Mouse (Mus musculus) gastrocnemius, postnatal 10 days (tissue): ENCODE data around the gene Ppox. TPM values are rescaled to one million over a fixed set of nuclear protein-coding genes. Genes with fewer than 3 reads are reported as not detected.

Source experiments
- DNase-seq: peaks from one replicate; pipeline ENCODE4 v3.0.0; 2021; ENCODE audit warnings: mixed read lengths
- total RNA-seq, 2 experiments: library from RNA; stranded (reverse); gene quantifications; 2 replicates each; pipeline ENCODE4 v1.2.3; 2021

Ppox gene
- total RNA-seq, 2 experiments from 2014 or later: 11.6 to 15.1 TPM

DNA sequence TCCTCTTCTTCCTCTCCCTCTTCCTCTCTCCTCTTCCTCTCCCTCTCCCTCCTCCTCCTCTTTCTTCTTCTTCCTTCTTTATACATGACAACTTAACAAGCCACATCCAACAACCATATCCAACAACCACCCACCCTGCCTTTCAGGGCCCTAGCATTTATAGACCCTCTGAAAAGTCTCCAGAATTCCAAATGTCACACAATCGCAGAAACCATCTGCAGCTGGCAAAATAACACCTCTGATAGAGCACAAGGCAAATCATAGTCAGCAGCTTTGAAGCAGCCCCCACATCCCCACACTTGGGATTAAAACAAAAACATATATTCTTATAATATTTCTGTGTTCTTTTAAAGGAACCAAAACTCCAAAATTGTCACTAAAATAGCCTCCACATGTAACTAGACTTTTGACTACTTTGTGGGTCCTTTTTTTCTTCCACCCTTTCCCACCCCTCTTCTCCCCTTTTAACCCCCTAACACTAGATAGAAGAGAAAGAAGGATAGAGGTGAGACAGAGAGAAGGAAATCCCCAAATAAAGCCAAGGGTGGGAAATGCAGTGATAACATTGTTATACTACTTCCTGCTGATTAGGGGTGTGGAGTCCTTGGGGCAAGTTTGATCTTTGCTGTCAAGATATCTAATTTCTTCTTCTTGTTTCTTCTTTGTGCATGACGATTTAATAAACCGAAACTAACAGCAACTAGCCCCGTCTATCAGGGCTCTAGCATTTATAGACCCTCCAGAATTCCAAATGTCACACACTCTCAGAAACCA lies 14.8 kb downstream of the Ppox start:
- no peak for DNase-seq

DNA sequence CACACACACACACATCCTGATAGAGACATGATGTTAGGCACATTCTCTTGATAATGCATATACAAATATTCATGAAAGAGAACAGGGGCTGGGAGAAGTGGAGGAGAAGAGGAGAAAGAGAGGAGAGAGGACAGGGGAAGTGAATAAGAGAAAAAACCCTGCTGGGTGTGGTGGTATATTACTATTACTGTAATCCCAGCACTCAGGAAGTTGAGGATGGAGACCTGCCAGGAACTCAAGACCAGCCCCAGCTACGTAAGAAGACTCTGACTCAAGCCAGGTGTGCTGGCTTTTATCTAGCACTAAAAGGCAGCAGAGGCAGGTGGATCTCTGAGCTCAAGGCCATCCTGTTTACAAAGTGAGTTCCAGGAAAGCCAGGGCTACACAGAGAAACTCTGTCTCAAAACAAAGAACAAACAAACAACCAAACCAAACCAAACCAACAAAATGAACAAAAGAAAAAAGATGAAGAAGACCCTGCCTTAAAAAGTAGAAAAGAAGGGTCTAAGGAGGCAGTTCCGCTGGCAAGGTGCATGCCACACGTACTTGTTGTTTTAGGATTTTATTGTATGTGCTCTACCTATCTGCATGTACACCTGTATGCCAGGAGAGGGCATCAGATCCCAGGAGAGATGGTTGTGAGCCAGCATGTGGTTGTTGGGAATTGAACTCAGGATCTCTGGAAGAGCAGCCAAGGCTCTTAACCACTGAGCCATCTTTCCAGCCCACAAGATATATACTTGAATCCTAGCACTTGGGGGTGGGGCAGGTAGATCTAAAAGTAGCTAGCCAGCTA lies 17.1 kb downstream of the Ppox start:
- no peak for DNase-seq

DNA sequence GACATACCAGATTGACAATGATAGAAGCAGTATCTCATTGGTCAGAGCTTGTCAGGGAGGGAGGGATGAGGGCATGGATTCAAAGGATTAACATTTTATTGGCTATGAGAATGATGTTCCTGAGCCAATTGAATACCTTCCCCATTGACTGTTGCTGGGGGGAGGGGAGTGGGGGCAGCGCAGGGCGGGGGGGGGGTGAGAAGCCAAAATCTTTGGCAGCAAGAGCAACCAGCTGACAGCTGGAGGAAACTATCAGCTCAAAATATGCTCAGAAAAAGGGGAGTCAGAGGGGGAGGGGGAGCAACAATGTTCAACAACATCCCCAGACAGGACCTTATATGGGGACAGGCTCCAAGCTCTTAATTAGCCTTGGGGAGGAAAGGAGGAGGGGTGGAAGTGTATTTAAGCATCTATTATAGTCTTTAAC lies 17.8 kb downstream of the Ppox start:
- no peak for DNase-seq

DNA sequence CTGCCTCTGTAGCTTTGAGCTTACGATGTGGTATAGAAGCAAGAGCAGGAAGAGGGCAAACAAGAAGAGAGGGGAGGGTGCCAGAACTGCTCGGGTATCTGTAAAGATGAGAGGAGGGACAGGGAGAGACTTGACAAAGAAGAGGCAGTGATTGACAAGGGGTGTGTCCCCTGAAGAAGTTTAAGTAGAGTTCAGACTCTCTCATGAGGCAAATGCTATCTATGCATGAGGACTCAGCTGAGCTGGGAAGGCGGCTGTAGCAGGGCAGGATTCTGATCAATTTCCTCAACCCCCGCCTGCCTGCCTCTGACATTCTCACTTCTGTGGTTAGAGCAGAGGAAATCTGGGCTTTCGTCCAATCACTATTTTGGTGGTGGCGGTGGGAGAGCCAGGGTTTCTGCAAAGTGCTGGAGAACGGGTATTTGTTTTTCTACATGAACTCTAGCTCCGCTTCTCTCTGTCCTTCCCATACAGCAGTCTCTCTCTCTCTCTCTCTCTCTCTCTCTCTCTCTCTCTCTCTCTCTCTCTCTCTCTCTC lies 18.3 kb downstream of the Ppox start:
- peak; percentile 58 for DNase-seq

DNA sequence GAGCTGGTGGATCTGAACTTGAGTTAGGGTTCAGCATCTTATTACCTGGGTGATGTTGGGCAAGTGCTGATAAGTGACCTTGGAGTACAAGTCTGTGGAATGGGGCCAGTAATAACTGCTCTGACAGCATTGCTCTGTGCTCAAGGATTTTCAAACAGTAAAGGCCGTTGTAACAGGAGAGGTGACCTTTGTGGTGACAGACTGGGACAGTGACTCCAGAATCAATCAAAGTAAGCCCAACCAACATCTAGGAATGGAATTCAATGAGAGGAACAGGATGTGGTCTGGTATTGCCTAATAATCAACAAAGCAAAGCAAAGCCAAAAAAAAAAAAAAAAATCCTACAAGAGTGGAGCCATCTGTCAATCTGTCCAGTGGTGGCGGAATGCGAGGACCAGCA lies 20.7 kb downstream of the Ppox start:
- no peak for DNase-seq

DNA sequence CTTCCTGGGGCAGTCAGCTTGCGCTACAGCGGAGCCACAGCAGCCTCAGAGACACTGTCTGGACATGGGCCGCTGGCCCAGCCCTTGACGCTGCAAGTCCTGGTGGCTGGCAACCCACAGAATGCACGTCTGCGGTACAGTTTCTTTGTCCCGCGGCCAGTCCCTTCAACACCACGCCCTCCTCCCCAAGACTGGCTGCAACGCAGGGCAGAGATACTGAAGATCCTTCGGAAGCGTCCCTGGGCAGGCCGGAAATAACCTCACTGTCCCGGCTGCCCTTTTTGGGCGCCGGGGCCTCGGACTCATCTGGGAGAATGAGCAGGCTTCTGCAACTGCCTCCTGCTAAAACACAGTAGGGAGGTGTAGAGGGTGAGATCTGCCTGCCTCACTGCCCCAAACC lies 22.1 kb downstream of the Ppox start:
- DNase-seq: no peak

DNA sequence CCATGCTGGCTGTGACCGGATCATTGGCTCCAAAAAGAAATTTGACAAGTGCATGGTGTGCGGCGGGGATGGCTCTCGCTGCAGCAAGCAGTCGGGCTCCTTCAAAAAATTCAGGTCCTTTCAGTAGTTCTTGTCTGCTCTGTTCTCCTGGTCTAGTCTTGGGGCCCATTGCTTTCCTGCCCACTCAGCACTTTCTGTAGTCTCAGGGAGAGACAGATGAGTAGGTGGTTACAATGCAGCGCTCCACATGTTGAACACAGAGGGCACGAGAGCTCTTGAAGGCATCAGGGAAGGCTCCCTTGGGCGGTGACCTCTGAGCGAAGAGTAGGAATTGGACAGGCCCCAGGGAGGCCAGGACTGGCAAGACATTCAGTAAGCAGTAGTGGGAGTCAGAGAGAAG lies 23.2 kb downstream of the Ppox start:
- DNase-seq: no peak

DNA sequence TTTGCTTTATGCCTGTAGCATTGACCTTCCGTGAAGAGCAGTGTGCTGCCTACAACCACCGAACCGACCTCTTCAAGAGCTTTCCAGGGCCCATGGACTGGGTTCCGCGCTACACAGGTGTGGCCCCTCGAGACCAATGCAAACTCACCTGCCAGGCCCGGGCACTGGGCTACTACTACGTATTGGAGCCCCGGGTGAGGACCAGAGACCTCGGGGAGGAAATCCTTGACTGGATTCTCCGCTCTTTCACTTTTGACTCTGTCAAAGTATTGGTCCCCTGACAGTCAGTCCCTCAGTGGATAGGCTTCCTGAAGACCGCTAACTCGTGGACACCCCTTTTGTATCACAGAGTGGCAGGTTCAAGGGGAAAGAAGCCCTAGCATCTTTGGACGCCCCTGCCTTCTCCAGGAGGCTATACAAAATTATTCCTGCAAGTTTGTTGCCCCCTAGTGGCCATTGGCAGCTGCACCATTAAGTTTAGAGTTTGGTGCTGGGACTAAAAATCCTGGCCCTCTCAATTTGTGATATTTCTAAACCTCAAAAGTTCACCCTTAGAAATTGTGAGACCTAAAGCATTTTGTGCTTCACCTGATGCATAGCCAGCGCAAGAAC lies 23.9 kb downstream of the Ppox start:
- peak; percentile 62 for DNase-seq

DNA sequence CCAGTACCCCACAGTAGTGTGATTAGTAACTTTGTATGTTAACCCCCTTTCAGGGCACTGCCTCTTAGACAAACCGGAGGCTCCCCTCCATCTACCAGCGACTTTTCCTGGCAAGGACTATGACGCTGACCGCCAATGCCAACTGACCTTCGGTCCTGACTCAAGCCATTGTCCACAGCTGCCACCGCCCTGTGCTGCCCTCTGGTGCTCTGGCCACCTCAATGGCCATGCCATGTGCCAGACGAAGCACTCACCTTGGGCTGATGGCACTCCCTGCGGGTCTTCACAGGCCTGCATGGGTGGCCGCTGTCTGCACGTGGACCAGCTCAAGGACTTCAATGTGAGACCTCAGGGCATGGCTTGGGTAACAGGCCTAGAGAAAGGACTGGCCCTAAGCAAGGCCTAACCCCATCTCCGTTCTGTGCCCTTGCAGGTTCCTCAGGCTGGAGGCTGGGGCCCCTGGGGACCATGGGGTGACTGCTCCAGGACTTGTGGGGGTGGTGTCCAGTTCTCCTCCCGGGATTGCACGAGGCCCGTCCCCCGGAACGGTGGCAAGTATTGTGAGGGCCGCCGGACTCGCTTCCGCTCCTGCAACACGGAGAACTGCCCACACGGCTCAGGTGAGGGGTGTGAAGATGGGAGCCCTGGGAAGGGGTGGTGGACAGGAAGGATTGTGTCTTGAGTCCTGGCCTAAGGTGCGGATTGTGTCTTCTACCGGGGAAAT lies 24.7 kb downstream of the Ppox start:
- DNase-seq: no peak

DNA sequence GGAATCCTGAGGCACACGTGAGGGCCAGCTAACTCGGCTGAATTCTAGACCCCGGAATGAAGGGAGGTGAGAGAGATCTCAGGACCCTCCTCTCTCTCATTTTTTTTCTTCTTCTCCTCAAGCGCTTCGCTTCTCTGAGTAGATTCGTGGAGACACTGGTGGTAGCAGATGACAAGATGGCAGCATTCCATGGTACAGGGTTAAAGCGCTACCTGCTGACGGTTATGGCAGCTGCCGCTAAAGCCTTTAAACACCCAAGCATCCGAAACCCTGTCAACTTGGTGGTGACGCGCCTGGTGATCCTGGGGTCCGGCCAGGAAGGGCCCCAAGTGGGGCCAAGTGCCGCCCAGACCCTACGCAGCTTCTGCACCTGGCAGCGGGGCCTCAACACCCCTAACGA lies 28.6 kb downstream of the Ppox start:
- DNase-seq: no peak

DNA sequence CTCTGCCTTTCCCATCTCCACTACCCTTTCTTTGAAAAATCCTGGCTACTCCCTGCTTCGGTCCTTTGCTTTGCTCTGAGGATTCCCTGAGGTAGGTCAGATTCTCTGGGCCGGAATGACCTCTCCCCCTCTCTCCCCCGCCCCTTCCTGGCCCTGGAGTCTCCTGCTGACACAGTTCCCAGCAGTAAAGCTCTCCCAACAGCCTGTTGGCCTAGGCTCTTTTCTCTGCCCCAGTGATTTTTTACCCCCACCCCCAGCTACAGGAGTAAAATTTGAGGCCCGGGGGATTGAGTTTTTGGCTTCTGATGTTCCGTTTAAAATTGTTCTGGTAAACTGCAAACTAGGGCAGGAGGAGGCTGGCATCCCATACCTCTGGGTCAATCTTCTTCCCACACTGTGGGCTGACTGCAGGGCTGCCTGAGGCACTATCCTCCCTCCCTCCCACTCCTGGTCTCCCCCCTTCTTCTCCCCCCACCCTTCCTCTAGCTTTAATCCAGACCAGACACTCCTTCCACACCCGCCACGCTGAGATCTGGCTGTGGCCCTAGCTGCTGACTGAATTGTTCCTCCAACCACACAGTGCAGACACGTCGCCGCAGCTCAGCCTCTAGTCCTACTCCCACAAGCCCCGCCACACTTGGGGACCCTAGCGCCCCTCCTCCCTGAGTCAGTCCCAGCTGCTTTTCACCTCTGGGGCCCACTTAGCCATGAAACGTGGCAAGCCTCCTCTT lies 29.2 kb downstream of the Ppox start:
- DNase-seq: peak; percentile 58

DNA sequence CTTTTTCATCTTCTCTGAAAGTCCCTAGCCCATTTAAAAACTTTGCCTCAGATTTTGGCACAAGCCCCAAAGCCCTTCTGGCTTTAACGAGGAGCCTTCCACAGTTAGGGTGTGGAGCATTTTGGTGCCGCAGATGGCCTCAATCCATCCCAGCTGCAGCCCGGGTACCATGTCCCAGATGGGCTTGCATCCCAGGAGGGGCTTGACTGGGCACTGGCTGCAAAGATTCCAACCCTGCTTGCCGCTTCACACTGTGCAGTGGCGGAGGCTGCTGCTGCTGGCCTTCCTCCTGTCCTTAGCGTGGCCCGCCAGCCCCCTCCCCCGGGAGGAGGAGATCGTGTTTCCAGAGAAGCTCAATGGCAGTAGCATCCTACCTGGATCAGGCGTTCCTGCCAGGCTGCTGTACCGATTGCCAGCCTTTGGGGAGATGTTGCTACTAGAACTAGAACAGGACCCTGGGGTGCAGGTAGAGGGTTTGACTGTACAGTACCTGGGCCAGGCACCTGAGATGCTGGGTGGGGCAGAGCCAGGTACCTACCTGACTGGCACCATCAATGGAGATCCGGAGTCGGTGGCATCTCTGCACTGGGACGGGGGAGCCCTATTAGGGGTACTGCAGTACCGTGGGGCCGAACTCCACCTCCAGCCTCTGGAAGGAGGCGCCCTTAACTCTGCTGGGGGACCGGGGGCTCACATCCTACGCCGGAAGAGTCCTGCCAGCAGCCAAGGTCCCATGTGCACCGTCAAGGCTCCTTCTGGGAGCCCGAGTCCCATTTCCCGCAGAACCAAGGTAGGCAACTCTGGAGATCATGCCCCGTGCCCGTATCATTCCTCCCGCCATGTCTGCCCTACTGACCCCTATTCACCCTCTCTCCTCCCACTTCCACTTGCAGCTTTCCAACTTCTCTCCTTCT lies 30.0 kb downstream of the Ppox start, which contains the start of gene Ndufs2:
TSS of gene Ndufs2 (minus strand) at position 709 of the 914 bp plus-strand sequence.
- DNase-seq: peak; percentile 49

DNA sequence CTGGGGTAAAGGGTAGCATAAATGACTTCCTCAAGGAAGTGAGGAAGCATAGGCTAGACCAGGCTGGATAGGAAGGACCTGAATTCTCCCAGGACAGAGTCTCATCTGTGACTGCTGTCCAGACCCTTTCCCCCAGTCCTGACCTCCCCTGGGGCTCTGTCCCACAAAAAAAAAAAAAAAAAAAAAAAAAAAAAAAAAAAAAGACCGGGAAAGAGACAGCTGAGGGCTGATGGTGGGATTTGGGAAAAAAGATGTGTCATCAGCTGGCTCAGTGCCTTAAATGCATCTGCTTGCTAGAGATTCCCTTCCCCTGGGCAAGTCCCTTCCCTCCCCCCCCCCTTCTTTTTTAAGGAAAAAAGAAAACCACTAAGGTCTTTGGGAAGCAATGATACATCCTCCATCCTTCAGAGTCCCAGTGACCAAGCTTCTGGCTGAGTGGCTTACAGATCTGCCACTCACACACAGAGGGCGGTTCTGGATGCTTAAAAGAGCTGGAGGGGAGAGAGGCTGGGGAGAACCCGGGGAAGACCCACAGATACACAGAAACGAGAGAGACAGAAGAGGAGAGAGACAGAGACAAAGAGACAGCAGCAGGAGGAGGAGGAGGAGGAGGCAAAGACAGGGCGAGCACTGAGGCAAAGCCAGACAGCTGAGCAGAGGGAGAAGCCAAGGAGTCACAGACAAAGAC lies 30.9 kb downstream of the Ppox start, which contains the start of gene Adamts4:
TSS of gene Adamts4 (plus strand) at position 509 of the 688 bp plus-strand sequence.
- peak; percentile 56 for DNase-seq

DNA sequence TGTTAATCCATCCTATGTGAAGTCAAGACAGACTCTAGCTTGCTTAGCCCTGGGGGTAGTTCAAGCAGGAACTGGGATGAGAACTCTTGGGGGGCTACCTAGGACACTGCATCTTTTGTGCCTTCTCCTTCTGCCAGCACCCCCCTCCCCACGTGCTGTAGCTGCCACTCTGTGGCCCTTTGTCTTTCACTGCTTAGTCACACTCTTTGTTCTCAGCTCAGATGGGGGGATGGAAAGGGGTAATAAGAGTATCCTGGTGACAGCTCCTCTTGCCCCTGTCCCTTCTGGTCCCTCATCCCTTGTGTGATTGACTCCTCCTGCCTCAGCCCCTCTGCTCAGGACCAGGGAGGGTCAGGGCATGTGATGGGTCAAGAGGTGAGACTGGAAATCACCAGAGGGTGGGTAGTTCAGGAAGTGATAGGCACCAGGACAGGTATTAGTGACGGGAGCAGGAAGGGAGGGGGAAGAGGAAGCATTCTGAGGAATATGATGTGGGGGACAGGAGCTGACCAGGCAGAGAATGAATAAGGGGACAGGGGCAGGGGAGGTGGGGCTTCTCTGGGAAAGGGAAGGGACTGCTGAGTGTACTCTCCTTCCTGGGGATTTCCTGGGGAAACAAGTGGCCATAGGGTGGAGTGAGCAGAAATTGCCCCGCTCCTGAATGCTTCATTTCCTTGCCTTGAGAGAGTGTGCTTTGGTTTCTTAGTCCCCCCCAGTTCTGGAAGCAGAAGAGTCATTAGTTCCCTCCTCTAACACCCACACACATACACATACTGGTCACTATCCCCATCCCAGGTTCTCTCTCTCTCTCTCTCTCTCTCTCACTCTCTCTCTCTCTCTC lies 32.4 kb downstream of the Ppox start:
- DNase-seq: no peak

DNA sequence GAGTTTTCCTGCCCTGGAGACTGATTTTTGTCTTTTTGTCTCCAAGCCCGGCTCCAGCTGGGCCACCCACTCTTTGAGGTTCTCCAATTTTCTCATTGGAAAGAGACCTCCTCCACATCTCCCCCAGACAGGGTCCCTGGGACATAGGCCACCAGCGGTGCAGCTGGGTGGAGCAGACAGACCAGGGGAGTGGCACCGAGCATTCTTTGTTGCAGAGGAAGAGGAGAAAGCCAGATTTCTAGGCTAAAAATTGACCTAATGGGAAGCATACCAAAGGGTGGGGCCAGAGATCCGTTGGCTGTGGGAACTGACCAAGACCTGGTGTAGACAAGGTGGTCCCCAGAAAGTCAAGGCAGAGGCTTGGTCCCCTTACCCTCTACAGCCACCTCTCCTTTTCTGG lies 33.1 kb downstream of the Ppox start:
- DNase-seq: no peak

DNA sequence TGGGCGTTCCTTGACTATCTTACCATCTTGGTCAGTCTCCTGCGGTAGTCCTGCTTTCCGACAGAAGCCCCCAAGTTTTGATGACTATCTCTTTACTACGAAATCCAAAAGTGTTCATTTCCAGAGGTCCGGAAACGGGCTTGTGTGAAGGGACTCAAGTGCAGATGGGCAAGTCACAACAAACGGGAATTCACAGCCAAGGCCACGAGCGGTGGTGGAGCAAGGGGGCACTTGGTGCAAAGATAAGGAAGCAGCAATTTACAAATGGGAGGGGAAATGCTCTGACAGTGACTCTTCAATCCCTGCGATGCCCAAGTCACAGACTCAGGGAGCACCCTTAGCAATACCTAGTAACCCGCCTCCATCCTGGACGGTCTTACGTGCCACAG lies 33.5 kb downstream of the Ppox start:
- no peak for DNase-seq

DNA sequence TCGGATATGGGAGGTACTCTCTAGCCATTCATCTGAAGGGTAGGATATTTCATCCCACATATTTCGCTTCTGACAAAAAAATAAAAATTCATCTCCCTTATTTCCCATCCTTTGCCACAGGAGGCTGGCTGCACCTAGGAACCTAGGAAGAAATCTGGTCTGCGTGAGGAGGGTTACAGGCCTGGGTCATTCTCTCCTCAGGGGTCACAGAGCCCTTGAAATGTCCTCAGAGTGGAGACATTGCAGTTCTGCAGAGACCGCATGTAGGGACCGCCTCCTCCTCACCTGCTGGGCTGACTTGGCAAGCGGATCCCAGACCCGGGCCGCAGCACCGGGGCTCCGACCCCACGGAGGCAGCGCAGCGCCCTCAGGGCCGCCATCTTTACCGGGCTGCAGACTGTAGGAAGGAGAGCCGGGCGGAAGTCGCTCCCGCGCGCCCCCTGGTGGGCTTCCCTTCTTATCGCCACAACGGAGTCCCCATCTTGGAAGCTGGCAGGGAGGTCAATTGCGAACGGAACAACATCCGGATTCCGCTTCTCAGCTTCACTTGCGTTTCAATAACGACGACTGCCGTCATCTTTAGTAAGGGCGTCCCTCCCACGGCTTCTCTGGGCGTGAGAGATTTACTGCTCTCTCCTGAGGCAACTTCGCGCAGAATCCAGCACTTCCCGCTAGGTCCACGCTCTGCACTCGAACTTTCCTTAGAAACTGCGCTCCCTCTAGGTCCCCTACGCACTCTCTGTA lies 34.1 kb downstream of the Ppox start:
- peak; percentile 98 for DNase-seq

DNA sequence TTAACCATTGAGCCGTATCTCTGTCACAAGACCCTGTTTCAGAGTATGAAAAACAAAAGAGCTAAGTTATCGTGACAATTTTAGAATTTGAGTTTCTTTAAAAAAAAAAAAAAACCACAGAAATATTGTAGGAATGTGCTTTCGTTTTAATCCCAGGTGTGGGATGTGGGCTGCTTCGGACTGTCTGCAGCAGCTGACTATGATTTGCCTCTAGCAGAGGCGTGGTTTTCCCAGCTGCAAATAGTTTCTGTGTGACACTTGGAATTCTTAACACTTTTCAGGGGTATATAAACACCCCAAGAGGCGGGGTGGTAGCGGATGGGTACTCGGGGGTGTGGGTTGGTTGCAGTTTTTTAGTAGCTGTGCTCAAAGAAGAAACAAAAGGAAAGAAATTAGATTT lies 35.6 kb downstream of the Ppox start:
- DNase-seq: no peak
